Mouse (Mus musculus): ENCODE data around the gene Cd59b. TPM values are rescaled to one million over a fixed set of nuclear protein-coding genes. Genes with fewer than 3 reads are reported as not detected.
"Not testable (repeated sequence)": the region's sequence is repeated elsewhere in the genome, so short reads cannot be mapped to it uniquely, and the experiment has no call there.

Gene Cd59b
- total RNA-seq, 4 experiments from 2014 or later = 0.85 to 2.1 (median 1.6) TPM; not detected in 1

GRCm38 (mm10) chr2:104064152-104064551 is 5.5 kb upstream of the Cd59b start:
- DNase-seq (ENCODE audit: low spot score in 2 of 2) = no peak

GRCm38 (mm10) chr2:104065526-104065925 is 4.1 kb upstream of the Cd59b start, which contains the start of gene Gm10912:
Gm10912 (plus strand) TSS chr2:104065826.
- not testable (repeated sequence) for DNase-seq (ENCODE audit: low spot score in 2 of 2)

- not testable (repeated sequence) for DNase-seq (ENCODE audit: low spot score in 2 of 2)
Observed at GRCm38 (mm10) chr2:104068450-104068849, 1.2 kb upstream of the Cd59b start, which contains the start of gene Gm10799. Gm10799 (minus strand) TSS chr2:104068550.

GRCm38 (mm10) chr2:104078285-104078684 is 8.6 kb downstream of the Cd59b start:
- DNase-seq (ENCODE audit: low spot score in 2 of 2) = not testable (repeated sequence)

- DNase-seq (ENCODE audit: low spot score in 2 of 2) = not testable (repeated sequence)
Observed at GRCm38 (mm10) chr2:104081436-104082050, 11.9 kb downstream of the Cd59b start.

GRCm38 (mm10) chr2:104082474-104082873 is 12.8 kb downstream of the Cd59b start:
- DNase-seq (ENCODE audit: low spot score in 2 of 2) = no peak

GRCm38 (mm10) chr2:104084027-104084426 is 14.4 kb downstream of the Cd59b start:
- DNase-seq (ENCODE audit: low spot score in 2 of 2) = not testable (repeated sequence)

GRCm38 (mm10) chr2:104087562-104087961 is 17.9 kb downstream of the Cd59b start:
- DNase-seq (ENCODE audit: low spot score in 2 of 2) = not testable (repeated sequence)

- DNase-seq (ENCODE audit: low spot score in 2 of 2) = no peak
Observed at GRCm38 (mm10) chr2:104093305-104093704, 23.7 kb downstream of the Cd59b start.

- peak; percentile 21 to 39 for DNase-seq (ENCODE audit: low spot score in 2 of 2)
Observed at GRCm38 (mm10) chr2:104095741-104096213, 26.1 kb downstream of the Cd59b start, which contains the start of gene Cd59a. Cd59a (plus strand) TSS chr2:104095801.

- no peak for DNase-seq (ENCODE audit: low spot score in 2 of 2)
Observed at GRCm38 (mm10) chr2:104096256-104096655, 26.6 kb downstream of the Cd59b start.

GRCm38 (mm10) chr2:104096796-104097195 is 27.1 kb downstream of the Cd59b start:
- not testable (repeated sequence) for DNase-seq (ENCODE audit: low spot score in 2 of 2)

GRCm38 (mm10) chr2:104097396-104097795 is 27.7 kb downstream of the Cd59b start:
- not testable (repeated sequence) for DNase-seq (ENCODE audit: low spot score in 2 of 2)

GRCm38 (mm10) chr2:104098529-104099230 is 29.0 kb downstream of the Cd59b start:
- no peak for DNase-seq (ENCODE audit: low spot score in 2 of 2)

- DNase-seq (ENCODE audit: low spot score in 2 of 2) = no peak
Observed at GRCm38 (mm10) chr2:104099231-104099585, 29.6 kb downstream of the Cd59b start.

GRCm38 (mm10) chr2:104099946-104100345 is 30.3 kb downstream of the Cd59b start:
- no peak for DNase-seq (ENCODE audit: low spot score in 2 of 2)

GRCm38 (mm10) chr2:104104800-104105199 is 35.2 kb downstream of the Cd59b start:
- no peak for DNase-seq (ENCODE audit: low spot score in 2 of 2)

GRCm38 (mm10) chr2:104109021-104109420 is 39.4 kb downstream of the Cd59b start:
- not testable (repeated sequence) for DNase-seq (ENCODE audit: low spot score in 2 of 2)

- DNase-seq (ENCODE audit: low spot score in 2 of 2) = no peak
Observed at GRCm38 (mm10) chr2:104109528-104109927, 39.9 kb downstream of the Cd59b start.

- no peak for DNase-seq (ENCODE audit: low spot score in 2 of 2)
Observed at GRCm38 (mm10) chr2:104110031-104110430, 40.4 kb downstream of the Cd59b start.

- not testable (repeated sequence) for DNase-seq (ENCODE audit: low spot score in 2 of 2)
Observed at GRCm38 (mm10) chr2:104111170-104111797, 41.6 kb downstream of the Cd59b start.

GRCm38 (mm10) chr2:104113563-104113962 is 43.9 kb downstream of the Cd59b start:
- DNase-seq (ENCODE audit: low spot score in 2 of 2) = not testable (repeated sequence)

All from layer of hippocampus, adult 8-10 months (tissue).